Mouse (Mus musculus) left cerebral cortex, adult 11 months (tissue): ENCODE results near the gene Timmdc1.
"Not testable (repeated sequence)": the region's sequence is repeated elsewhere in the genome, so short reads cannot be mapped to it uniquely, and the experiment has no call there.

ENCODE experiments used
- DNase-seq: peaks from one replicate; pipeline ENCODE4 v3.0.0; 2022; ENCODE audit warnings: low spot score

Timmdc1 gene

DNA sequence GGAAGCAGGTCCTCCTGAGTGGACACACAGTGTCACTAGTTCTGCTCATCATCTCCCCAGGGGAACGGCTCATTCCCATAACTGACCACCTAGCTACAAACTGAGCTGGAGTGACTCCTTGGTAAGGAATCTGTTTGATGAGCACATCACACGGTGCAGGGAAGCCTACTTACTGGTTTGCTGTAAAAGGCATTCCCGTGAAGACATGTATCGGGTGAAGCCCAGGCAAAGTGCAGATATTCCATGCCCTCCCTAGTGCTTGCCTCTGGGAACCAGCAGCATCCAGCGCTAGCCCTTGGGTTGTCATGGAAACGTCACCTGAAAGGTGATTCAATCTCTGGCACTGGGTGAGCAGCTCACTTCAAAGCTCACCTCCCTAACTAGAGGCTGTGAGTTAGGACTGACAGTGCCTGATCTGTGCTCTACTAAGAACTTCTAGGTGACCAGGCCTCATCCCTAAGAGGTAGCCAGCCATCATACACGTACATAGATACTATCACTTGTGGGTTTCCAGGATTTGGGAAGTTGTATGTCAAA, 25.8 kb downstream of the Timmdc1 start:
- no peak for DNase-seq

DNA sequence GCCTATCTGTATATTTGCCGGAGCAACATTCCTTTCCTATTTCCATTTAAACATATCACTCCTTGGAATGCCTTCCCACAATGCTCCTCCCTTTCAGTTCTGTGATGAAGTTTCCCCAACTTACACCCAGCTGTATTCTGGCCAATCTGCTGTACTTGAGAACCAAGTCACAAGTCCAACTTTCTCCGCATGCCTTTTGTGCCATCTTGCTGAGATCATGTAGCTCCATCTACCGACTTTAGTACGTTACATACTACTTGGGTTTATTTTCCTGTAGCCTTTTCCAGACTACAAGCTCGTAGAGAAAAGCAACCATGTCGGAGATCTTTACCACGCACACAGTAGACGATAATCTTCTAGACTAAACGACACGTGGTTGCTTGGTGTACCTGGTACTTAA, 28.6 kb downstream of the Timmdc1 start:
- no peak for DNase-seq

DNA sequence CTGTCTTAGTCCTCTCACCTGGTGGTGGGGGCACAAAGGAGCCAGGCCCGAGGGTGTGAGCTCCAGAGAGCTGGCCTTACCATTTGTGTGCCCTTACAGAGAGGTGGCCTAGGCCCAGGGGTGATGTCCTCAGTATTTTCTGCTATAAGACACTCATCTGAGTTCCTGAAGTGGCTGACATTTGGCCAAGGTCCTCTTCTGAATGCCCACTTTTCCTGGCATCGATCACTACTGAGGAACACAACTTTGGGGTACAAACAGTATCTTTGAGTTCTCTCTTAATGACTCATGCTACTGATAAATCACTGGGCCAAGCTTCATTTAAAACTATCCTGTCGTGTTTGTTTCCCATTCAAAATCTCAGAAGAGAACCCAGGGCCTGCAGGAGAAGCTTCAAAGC, 29.9 kb downstream of the Timmdc1 start:
- no peak for DNase-seq

DNA sequence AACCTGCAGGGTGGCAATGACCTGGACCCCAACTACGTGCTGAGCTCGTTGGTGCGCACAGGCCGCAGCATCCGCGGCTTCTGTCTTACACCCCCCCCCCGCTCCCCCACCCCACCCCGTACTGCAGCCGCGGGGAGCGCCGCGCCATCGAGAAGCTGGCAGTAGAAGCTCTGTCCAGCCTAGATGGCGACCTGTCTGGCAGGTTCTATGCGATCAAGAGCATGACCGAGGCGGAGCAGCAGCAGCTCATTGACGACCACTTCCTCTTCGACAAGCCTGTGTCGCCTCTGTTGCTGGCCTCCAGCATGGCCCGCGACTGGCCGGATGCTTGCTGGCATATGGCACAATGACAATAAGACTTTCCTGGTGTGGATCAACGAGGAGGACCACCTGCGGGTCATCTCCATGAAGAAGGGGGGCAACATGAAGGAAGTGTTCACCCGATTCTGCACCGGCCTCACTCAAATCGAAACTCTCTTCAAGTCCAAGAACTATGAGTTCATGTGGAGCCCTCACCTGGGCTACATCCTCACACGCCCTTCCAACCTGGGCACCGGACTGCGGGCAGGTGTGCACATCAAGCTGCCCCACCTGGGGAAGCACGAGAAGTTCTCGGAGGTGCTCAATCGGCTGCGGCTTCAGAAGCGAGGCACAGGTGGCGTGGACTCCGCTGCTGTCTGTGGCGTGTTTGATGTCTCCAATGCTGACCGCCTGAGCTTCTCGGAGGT, 38.7 kb downstream of the Timmdc1 start:
- no peak for DNase-seq

DNA sequence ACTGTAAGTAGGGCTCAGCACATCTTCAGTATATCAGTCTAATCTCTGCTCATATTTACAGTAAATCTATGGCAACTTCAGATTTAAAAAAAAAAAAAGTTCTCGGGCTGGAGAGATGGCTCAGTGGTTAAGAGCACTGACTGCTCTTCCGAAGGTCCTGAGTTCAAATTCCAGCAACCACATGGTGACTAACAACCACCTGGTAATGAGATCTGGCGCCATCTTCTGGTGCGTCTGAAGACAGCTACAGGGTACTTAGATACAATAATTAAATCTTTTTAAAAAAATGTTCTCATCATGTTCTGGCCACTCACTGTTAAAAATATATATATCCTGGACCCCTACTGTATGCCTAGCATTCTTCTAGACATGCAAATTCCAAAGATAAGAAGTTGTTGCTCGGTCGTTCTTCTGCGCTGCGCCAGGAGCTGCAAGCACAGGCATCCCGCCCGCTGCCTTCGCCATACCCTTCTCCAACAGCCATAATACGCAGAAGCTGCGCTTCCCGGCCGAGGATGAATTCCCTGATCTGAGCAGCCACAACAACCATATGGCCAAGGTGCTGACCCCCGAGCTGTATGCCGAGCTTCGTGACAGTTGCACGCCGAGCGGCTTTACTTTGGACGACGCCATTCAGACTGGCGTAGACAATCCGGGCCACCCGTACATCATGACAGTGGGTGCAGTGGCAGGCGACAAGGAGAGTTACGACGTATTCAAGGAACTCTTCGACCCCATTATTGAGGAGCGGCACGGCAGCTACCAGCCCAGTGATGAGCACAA, 39.5 kb downstream of the Timmdc1 start:
- no peak for DNase-seq

DNA sequence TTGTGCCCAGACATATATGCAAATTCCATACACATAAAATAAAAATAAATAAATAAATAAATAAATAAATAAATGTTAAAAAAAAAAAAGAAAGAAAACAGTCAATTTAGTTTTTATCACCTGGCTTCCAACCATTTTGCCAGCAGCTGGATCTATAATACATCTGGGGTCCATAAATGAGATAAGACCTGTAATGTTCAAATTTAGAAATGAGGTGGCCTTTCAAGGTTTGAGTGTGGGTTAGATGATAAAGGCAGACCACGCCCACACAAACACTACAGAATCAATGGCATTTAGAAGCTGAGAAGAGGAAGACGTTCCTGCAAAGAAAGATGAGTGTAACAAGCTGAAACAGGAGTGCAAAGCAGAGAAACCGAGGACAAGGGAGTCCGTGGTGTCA, 41.1 kb downstream of the Timmdc1 start:
- no peak for DNase-seq

DNA sequence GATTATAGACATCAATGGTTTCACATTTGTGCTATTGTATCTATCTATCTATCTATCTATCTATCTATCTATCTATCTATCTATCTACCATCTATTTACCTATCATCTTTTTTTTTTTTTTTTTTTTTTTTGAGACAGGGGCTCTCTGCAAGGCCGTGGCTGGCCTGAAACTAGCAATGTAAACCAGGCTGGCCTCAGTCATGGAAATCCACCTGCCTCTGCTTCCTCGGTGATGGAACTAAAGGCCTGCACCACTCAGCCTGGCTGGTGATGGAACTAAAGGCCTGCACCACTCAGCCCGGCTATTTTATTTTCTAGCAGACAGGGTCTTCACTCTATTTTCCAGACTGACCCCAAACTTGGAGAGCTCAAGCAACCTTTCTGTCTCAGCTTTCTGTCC, 44.2 kb downstream of the Timmdc1 start:
- no peak for DNase-seq

DNA sequence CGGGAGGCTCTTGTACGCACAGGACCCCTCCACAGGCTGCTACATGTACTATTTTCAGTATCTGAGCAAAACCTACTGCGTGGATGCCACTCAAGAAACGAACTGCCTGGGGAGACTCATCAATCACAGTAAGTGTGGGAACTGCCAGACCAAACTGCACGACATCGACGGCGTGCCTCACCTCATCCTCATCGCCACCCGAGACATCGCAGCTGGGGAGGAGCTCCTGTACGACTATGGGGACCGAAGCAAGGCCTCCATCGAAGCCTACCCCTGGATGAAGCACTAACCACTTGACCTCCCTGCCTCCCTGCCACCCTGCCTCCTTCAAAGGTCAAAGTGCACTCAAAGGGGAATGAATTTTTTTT, 45.2 kb downstream of the Timmdc1 start:
- not testable (repeated sequence) for DNase-seq

DNA sequence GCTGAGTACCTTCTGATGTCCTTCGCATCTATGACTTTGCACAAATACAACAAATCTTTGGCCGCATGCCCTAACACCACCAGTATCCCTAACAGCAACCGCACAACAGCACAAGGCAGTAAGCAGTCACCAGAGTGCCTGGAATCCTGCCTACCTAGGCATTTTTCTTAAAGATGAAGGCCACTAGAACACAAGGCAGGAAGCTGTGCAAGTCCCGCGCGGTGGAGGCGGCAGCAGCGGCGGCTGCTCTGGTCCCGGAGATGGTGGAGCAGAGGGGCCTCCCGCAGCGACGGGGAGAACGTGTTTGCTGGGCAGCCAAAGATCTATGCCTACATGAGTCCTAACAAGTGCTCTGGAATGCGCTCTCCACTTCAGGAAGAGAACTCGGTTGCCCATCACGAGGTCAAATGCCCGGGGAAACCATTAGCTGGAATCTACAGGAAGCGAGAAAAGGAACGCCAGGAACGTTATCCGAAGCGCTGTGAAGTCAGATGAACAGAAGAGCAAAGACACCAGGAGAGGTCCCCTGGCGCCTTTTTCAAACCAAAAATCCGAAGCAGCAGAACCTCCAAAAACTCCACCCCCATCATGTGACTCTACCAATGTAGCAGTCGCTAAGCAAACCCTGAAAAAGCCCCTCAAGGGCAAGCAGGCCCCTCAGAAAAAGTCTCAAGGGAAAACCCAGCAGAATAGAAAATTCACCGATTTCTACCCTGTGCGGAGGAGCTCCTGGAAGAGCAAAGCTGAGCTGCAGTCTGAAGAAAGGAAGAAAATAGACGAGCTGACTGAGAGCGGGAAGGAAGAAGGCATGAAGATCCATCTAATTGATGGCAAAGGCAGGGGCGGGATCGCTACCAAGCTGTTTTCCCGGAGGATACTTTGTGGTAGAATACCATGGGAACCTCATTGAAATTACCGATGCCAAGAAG, 45.9 kb downstream of the Timmdc1 start:
- no peak for DNase-seq

DNA sequence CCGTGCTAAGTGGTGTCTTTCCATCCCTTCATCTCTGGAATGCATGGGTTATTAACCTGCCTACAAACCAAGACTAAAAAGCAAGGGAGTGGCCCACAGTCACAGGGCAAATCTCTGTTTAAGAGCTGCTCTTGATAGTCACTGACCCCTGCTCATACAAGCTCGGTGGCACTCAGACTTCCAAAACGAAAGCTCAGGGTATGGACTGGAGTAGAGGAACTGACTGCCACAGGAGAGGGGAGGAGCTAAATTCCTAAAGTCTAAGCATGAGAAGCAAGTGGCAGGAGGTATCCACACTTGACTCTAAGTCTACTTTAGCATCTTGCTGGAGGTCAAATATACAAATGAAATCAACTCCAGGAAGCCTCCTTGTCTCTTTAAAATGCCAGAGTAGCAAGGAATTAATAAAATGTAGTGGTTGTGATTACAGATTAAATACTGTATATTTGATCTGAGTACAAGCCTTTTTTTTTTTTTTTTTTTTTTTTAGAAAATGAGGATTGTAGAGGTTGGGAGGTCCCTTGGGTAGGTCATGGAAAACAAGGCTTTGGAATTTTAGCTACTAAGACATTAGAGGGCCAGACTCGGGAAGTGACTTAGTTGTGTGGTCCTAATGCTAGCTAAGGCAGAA, 46.7 kb downstream of the Timmdc1 start:
- no peak for DNase-seq

DNA sequence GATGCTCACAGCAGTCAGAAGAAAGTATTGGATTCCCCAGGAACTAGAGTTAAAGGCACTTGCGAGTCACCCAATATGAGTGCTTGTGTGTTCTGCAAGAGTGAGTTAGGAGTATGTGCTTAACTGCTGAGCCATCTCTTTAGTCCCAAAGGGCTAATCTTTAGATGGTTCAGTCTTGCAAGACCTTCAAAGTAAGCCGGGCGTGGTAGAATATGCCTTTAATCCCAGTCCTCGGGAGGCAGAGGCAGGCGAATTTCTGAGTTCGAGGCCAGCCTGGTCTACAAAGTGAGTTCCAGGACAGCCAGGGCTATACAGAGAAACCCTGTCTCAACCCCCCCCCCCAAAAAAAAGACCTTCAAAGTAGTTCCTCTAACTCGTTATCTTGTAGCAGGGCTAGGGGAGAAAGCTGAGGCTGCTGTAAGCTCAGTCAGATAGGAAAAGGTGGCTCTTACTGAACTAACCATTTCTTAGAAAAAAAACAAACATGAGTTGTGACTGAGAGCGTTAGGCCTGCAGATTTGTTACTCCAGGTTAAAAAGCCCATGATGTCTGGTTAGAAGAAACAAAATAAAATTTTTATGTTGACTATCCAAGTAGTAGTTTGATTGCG, 47.7 kb downstream of the Timmdc1 start:
- DNase-seq = no peak

DNA sequence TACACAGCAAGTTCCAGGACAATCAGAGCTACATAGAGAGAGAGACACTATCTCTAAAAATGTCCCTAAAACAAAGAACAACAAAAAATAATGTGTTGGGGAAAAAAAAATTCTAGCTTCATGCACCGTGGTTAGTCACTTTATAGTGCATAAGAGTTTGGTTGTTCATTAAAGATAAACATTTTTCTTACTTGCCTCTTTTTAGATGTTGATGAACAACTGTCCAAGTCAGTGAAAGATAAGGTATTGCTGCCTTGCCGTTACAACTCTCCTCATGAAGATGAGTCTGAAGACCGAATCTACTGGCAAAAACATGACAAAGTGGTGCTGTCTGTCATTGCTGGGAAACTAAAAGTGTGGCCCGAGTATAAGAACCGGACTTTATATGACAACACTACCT, 48.8 kb downstream of the Timmdc1 start:
- no peak for DNase-seq

DNA sequence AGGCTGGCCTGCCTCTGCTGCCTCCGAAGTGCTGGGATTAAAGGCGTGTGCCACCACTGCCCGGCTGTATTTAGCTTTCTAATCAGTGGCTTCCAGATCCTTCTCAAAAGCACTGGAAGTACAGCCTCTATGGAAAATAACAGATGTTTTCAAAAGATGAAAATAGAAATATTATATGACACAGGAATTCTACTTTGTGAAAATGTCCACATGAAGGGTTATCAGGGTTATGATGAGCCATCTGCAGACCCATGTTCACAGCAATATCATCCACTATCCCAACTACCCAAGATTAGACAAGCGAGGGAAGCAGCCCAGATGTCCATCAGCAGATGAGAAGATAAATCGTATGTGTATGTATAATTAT, 50.0 kb downstream of the Timmdc1 start:
- DNase-seq = no peak

DNA sequence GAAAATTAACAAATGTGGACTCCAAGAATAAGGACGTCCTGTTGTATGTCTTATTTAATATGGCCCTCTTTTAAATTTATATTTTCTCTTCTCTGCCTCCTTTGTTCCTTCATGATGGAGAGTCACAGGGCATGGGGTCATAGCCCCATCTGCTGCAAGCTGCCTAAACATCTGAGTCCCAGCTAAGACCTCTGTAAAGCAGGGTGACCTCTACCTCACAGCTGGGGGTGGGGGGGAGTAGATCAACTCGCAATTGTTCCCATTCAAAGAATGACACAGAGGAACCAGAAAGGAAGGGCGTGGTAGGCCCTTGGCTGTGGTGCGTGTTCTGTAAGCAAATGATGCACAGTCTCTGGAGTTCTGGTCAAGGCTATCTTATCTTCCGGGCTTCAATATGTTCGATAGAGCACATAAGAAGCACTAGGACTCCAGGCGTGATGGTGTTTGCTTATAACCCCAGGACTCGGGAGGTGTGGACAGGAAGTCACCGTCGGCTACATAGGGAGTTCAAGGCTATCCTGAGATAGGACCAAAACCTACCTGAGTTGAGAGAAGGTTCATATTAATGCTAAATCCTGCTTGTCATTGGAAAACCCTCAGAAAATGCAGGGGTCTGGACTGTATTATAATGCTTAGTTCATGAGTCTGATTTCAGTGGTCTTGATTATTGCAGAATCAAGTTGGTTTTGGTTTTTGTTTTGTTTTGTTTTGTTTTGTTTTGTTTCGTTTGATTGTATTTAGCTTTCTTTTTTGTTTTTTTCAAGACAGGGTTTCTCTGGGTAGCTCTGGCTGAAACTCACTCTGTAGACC, 50.6 kb downstream of the Timmdc1 start:
- no peak for DNase-seq

DNA sequence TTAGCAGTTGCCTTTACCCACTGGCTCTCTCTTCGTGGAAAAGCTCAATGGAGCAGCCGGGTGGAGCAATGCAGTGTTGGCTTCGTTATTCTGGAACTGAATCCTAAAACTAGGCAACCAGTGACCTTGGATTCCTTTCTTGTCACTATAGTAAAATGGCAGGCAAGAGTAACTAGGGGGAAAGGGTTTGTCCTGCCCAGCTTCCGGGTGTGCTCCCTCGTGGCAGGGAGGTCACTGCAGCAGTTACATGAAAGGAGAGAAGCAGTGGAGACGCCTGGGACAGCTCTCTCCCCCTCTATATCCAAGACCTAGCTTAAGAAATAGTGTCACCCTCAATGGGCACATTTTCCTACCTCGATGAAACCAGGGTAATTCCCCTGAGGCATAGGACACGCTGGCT, 53.0 kb downstream of the Timmdc1 start:
- no peak for DNase-seq

DNA sequence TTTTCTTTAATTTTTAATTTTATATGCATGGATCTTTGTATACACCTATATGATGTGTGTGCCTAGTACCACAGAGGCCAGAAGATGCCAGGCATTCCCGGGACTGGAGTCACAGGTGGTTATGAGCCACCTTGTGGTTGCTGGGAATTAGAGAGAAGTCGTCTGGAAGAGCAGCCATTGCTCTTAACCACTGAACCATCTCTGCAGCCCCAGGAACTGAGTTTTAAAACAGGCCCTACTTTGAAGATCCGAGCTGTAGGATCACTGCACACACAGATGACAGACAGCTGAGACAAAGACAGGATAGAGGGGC, 53.8 kb downstream of the Timmdc1 start:
- no peak for DNase-seq

DNA sequence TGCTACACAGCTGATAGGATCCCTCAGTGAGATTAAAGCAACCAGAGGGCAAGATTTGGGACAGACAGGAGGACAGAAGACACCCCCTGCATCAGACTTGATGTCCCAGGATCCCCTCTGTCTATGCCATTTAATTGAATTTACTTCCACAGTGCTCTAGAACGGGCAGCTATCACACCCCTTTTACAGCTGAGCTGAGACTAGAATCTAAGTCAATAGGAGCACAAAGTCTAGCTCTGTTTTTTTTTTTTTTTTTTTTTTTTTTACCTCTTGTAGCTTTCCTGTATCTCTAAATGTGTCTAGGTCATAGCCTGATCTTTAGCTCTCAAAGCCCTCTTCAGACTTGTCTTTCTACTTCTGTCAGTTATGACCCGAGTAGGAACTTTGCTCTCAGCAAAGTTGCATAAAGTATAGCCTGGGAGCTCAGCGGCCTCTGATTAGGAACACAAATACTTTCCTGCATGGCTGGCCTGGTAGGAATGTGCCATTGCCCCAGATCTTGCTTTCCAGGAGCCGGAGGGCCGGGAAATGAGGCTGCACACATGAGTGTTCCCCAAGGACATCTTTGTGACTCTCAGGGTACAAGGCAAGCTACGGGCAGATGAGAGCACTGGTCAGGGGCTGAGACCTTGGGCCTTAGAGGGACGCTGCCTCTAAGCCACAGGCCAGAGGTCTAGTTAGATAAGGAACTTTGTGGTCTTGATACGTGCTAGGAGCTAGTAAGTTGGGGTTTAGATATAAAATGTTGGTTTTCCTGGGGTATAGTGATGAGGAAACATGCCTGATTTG, 54.4 kb downstream of the Timmdc1 start:
- DNase-seq = no peak

DNA sequence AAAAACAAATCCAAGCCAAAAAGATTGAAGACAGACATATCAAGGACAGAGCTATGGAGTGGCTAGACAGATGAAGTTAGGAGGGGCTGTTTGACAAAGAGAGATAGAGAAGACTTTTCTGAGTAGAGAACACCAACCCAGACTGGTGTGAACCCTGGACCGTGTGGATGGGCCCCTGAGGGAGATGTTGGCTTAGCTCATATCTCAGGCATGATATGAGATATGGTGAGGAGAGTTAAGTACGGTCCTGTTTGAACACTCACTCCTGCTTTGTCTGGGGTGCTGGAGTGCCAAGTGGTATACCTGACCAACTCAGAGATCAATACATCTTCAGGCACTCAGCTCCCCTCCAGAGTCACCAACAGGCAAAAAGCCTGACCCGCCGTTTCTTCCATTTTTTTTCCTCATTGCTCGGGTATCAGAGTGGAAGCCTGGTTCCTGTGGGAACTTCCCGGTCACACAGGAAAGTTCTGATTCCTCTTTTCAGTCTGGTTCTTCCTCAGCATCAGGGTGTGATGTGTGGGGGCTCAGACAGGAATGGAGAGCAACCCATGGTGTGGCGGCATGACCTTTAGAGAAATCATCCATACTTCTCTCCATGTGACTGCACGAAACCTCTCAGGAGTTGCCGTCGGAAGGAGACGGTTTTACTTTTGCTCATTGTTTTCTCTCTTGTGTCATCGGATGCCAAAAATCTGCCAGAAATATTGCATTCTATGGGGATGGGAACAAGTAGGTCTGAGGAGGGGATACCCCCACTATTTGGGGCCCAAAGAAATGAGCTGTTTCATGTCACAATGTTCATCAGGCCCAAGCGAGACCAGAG, 55.2 kb downstream of the Timmdc1 start:
- no peak for DNase-seq

DNA sequence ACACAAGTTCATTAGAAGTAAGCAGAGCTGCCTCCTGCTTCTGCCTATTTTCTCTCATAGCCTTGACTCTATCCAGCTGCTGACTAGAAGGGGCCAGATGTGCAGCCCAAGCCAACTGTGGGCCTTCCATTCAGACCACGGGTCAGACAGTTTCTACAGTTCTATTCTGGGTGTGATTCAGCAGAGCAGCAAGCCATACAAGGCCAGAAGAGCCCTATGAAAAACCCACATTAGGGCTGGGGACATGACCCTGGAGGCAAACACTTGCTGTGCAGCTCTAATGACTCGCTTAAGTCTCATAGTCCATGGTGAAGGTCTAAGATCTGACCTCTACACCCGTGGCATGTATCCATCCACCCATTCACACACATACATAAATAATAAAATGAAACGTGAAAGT, 56.4 kb downstream of the Timmdc1 start:
- DNase-seq = no peak
